Mouse (Mus musculus): Measurements from ENCODE around the gene Fgf16. TPM values are rescaled to one million over a fixed set of nuclear protein-coding genes. Genes with fewer than 3 reads are reported as not detected.

Fgf16 gene
- polyA plus RNA-seq, 1 experiment from 2014 or later, result not detected

DNA sequence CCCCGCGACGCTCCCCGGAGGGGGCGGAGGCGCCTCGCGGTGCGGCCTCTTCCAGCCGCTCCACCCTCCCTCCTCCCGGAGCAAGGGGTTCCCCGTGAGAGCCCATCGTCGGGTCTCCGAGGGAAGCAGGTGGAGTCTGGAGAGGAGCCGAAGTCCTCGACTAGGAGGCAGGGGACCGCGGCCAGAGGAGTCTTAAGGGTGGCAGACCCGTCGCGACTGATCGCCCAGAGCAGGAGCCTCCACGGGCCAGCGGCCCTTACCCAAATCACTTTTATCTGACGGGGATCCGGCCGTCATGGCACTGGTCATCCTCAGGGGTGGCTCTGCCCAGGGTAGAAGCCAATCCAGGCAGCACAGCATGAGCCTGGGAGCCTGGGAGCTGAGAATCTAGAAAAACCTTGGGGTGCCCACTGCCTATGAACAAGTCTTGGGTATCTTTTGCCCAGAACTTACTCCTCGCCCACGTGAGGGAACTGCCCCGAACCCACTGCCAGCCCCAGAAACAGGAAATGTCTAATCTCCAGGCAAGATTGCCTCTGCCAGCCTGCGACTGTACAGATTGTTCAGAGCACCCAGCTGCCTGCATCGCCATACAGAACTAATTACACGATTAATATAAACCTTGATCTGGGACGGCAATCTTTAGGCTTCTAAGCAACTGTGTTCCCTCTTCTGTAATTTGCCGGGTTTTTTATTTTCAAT, 1.1 kb downstream of the Fgf16 start:
- no peaks in the 10 kb centered on the region for H3K36me3 ChIP-seq (ENCODE audit: control insufficient read depth, insufficient read depth, low read length)
- WGBS, result 16% methylated on average over 34 of the region's 36 CpGs
- H3K27me3 ChIP-seq (ENCODE audit: control insufficient read depth, insufficient read depth, low read length), result peaks cover 17% of the 10 kb centered on the region
- H3K4me3 ChIP-seq (ENCODE audit: low read depth, low read length), result peak overlapping the region; percentile 31
- no peak overlapping the region for H3K27ac ChIP-seq (ENCODE audit: low read depth, low read length)
- no peaks in the 10 kb centered on the region for H3K4me1 ChIP-seq (ENCODE audit: control insufficient read depth, insufficient read depth, low read length)
- no peak overlapping the region for H3K9ac ChIP-seq (replicated peaks; ENCODE audit: low read depth, low read length)
- H3K9me3 ChIP-seq (ENCODE audit: control insufficient read depth, low read length), result no peaks in the 10 kb centered on the region
- peak; percentile 34; the same call in 1 of the 2 replicates for ATAC-seq (ENCODE audit: low read depth)
- H3K4me2 ChIP-seq (ENCODE audit: low read depth, low read length), result peak overlapping the region; percentile 52

DNA sequence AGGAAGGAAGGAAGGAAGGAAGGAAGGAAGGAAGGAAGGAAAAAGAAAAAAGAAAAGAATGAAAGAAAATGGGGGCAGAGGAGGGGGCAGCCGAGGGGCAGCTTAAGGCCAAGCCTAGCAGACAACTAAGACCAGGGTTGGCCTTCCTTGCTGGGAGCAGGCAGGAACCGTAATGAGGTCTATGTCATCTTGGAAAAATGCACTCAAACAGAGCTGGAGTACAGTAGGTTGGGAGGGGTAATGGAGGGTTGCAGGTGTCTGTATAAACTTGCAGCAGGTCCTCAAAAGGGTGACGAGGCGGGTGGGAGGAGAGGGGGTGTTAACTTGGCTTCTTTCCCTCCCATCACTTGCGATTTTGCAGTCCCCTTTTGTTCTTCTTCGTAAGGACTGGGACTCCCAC, 1.9 kb downstream of the Fgf16 start:
- no peaks in the 10 kb centered on the region for H3K36me3 ChIP-seq (ENCODE audit: control insufficient read depth, insufficient read depth, low read length)
- no peak overlapping the region for H3K9ac ChIP-seq (replicated peaks; ENCODE audit: low read depth, low read length)
- no peak overlapping the region for H3K4me3 ChIP-seq (ENCODE audit: low read depth, low read length)
- H3K9me3 ChIP-seq (ENCODE audit: control insufficient read depth, low read length), result no peaks in the 10 kb centered on the region
- peaks cover 17% of the 10 kb centered on the region for H3K27me3 ChIP-seq (ENCODE audit: control insufficient read depth, insufficient read depth, low read length)
- ATAC-seq (ENCODE audit: low read depth), result no peak
- WGBS, result 24% methylated on average over 6 of the region's 6 CpGs
- H3K4me2 ChIP-seq (ENCODE audit: low read depth, low read length), result no peak overlapping the region
- H3K27ac ChIP-seq (ENCODE audit: low read depth, low read length), result no peak overlapping the region
- no peaks in the 10 kb centered on the region for H3K4me1 ChIP-seq (ENCODE audit: control insufficient read depth, insufficient read depth, low read length)

GRCm38 (mm10) chrX:105767177-105767764, 3.2 kb downstream of the Fgf16 start:
- 41% methylated on average over 9 of the region's 9 CpGs for WGBS
- Histone ChIP-seq H3K4me3 (ENCODE audit: low read depth, low read length) (no peak overlapping the region), H3K27me3 (ENCODE audit: control insufficient read depth, insufficient read depth, low read length) (peaks cover 17% of the 10 kb centered on the region), H3K36me3 (ENCODE audit: control insufficient read depth, insufficient read depth, low read length) (no peaks in the 10 kb centered on the region), H3K9me3 (ENCODE audit: control insufficient read depth, low read length) (no peaks in the 10 kb centered on the region), H3K4me1 (ENCODE audit: control insufficient read depth, insufficient read depth, low read length) (no peaks in the 10 kb centered on the region), H3K27ac (ENCODE audit: low read depth, low read length) (no peak overlapping the region), H3K9ac (replicated peaks; ENCODE audit: low read depth, low read length) (no peak overlapping the region), H3K4me2 (ENCODE audit: low read depth, low read length) (no peak overlapping the region)
- no peak for ATAC-seq (ENCODE audit: low read depth)

- 83% methylated on average over 3 of the region's 3 CpGs for WGBS
- no peaks in the 10 kb centered on the region for H3K4me1 ChIP-seq (ENCODE audit: control insufficient read depth, insufficient read depth, low read length)
- no peak overlapping the region for H3K9ac ChIP-seq (replicated peaks; ENCODE audit: low read depth, low read length)
- H3K36me3 ChIP-seq (ENCODE audit: control insufficient read depth, insufficient read depth, low read length), result no peaks in the 10 kb centered on the region
- H3K9me3 ChIP-seq (ENCODE audit: control insufficient read depth, low read length), result no peaks in the 10 kb centered on the region
- no peak overlapping the region for H3K4me2 ChIP-seq (ENCODE audit: low read depth, low read length)
- no peak overlapping the region for H3K4me3 ChIP-seq (ENCODE audit: low read depth, low read length)
- peaks cover 16% of the 10 kb centered on the region for H3K27me3 ChIP-seq (ENCODE audit: control insufficient read depth, insufficient read depth, low read length)
- H3K27ac ChIP-seq (ENCODE audit: low read depth, low read length), result no peak overlapping the region
- ATAC-seq (ENCODE audit: low read depth), result no peak
These were observed 3.9 kb downstream of the Fgf16 start for GRCm38 (mm10) chrX:105767932-105768331.

- Histone ChIP-seq H3K27me3 (ENCODE audit: control insufficient read depth, insufficient read depth, low read length) (no peaks in the 10 kb centered on the region), H3K4me2 (ENCODE audit: low read depth, low read length) (no peak overlapping the region), H3K9me3 (ENCODE audit: control insufficient read depth, low read length) (no peaks in the 10 kb centered on the region), H3K4me1 (ENCODE audit: control insufficient read depth, insufficient read depth, low read length) (no peaks in the 10 kb centered on the region), H3K4me3 (ENCODE audit: low read depth, low read length) (no peak overlapping the region), H3K9ac (replicated peaks; ENCODE audit: low read depth, low read length) (no peak overlapping the region), H3K36me3 (ENCODE audit: control insufficient read depth, insufficient read depth, low read length) (no peaks in the 10 kb centered on the region), H3K27ac (ENCODE audit: low read depth, low read length) (no peak overlapping the region)
- ATAC-seq (ENCODE audit: low read depth), result no peak
- 91% methylated on average over 5 of the region's 5 CpGs for WGBS
These were observed 9.2 kb downstream of the Fgf16 start for GRCm38 (mm10) chrX:105773281-105773680.

DNA sequence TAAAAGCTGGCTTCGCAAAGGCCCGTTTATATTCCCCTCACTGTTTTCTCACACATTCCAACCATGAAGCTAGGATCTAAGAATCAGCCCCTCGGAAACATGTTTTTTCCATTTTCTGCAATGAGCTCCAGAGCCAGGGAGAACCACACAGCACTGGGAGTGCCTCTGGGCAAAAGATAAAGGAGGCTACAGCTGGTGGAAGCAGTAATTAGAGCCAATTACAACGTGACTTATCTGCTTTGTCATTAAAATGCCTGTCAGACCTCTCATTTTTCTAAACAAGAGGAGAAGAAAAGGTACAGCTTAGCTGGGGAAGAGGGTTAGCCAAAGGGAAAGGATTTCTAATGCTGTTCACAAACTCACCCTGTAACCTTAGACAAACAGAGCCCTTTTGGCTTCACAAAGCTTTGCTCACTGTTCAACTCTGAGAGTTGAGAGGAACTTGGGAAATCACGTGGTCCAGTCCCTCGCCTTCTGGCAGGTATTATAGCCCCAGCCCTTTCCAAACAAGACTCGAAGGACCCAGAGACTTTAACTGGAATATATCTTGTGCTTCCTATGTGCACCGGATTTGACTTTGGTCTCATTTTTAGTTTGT, 30.8 kb downstream of the Fgf16 start:
- no peaks in the 10 kb centered on the region for H3K4me1 ChIP-seq (ENCODE audit: control insufficient read depth, insufficient read depth, low read length)
- peak; percentile 55; the same call in 1 of the 2 replicates for ATAC-seq (ENCODE audit: low read depth)
- no peak overlapping the region for H3K4me3 ChIP-seq (ENCODE audit: low read depth, low read length)
- whole genome bisulfite sequencing, result 51% methylated on average over 8 of the region's 8 CpGs
- no peak overlapping the region for H3K9ac ChIP-seq (replicated peaks; ENCODE audit: low read depth, low read length)
- H3K27me3 ChIP-seq (ENCODE audit: control insufficient read depth, insufficient read depth, low read length), result no peaks in the 10 kb centered on the region
- no peak overlapping the region for H3K27ac ChIP-seq (ENCODE audit: low read depth, low read length)
- H3K36me3 ChIP-seq (ENCODE audit: control insufficient read depth, insufficient read depth, low read length), result no peaks in the 10 kb centered on the region
- no peaks in the 10 kb centered on the region for H3K9me3 ChIP-seq (ENCODE audit: control insufficient read depth, low read length)
- no peak overlapping the region for H3K4me2 ChIP-seq (ENCODE audit: low read depth, low read length)

DNA sequence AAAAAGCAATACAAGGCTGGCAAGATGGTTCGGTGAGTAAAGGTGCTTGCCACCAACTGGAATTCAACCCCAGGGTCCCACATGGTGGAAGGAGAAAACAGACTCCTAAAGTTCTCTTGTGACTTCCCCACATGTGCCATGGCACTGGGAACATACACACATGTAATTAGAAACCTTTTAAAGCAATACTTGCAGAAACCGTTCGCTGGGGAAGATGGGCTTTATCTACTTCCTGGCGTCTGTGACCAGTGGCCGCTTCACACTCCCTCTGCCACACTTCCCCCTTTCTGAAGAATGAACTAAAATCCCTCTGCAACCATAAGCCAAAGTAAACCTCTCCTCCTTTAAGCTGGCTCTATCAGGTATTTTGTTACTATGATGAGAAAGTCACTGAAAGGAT, 60.4 kb downstream of the Fgf16 start:
- Histone ChIP-seq H3K9ac (replicated peaks; ENCODE audit: low read depth, low read length) (no peak overlapping the region), H3K4me1 (ENCODE audit: control insufficient read depth, insufficient read depth, low read length) (no peaks in the 10 kb centered on the region), H3K27ac (ENCODE audit: low read depth, low read length) (no peak overlapping the region), H3K4me2 (ENCODE audit: low read depth, low read length) (no peak overlapping the region), H3K27me3 (ENCODE audit: control insufficient read depth, insufficient read depth, low read length) (no peaks in the 10 kb centered on the region), H3K36me3 (ENCODE audit: control insufficient read depth, insufficient read depth, low read length) (peaks cover 3% of the 10 kb centered on the region; the same call in 1 of the 2 replicates), H3K4me3 (ENCODE audit: low read depth, low read length) (no peak overlapping the region), H3K9me3 (ENCODE audit: control insufficient read depth, low read length) (no peaks in the 10 kb centered on the region)
- WGBS, result 87% methylated on average over 5 of the region's 5 CpGs
- ATAC-seq (ENCODE audit: low read depth), result no peak
